Mouse (Mus musculus) lung, postnatal 0 days (tissue): ENCODE data around the gene Ccdc124.

Source experiments
- CTCF ChIP-seq: IDR thresholded peaks from 2 replicates; pipeline ENCODE4 v1.5.1; 2016; ENCODE audit warnings: antibody characterized with exemption, mild to moderate bottlenecking
- EP300 ChIP-seq: IDR thresholded peaks from 2 replicates; pipeline ENCODE4 v1.6.1; 2016; ENCODE audit warnings: antibody characterized with exemption, mild to moderate bottlenecking, control low read depth

DNA sequence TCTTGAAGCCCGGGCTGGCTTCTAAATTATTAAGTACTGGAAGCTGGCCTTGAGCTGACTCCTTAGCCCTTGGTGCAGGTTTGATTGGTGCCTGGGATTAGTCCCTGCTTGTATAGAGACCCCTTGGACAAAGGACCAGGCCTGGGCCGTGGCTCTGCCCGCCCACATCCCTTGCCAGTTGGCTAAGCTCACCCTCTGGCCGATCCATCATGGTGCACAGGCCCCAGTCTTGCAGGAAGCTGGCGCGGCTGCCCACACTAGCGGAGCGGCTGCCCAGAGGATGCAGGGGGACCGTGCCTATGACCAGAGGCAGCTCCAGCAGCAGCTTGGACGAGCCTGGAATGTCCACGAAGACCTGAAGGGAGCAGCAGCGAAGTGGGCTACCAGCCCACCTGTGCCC is 37.1 kb downstream of the Ccdc124 start:
- TF ChIP-seq CTCF (no peak), EP300 (no peak)
